Mouse (Mus musculus): ENCODE results near the gene Dpp6. TPM values are rescaled to one million over a fixed set of nuclear protein-coding genes. Genes with fewer than 3 reads are reported as not detected.

The Dpp6 gene
- total RNA-seq, 2 experiments from 2014 or later, result 4.3 to 5.5 TPM

GRCm38 (mm10) chr5:26969941-26970590 is 153.1 kb downstream of the Dpp6 start:
- no peak for DNase-seq

- DNase-seq, result no peak
Measured at GRCm38 (mm10) chr5:26973166-26973565, 156.2 kb downstream of the Dpp6 start.

- no peak for DNase-seq
Measured at GRCm38 (mm10) chr5:26979348-26979747, 162.3 kb downstream of the Dpp6 start.

- no peak for DNase-seq
Measured at GRCm38 (mm10) chr5:26979755-26980154, 162.8 kb downstream of the Dpp6 start.

GRCm38 (mm10) chr5:26985114-26985513 is 168.1 kb downstream of the Dpp6 start:
- DNase-seq, result no peak

- DNase-seq, result no peak
Measured at GRCm38 (mm10) chr5:26991587-26991986, 174.6 kb downstream of the Dpp6 start.

GRCm38 (mm10) chr5:27003537-27003936 is 186.5 kb downstream of the Dpp6 start:
- DNase-seq, result no peak

- no peak for DNase-seq
Measured at GRCm38 (mm10) chr5:27009157-27009556, 192.2 kb downstream of the Dpp6 start.

GRCm38 (mm10) chr5:27010582-27010981 is 193.6 kb downstream of the Dpp6 start:
- DNase-seq, result no peak

GRCm38 (mm10) chr5:27018314-27018956 is 201.4 kb downstream of the Dpp6 start:
- DNase-seq, result no peak

- DNase-seq, result no peak
Measured at GRCm38 (mm10) chr5:27028611-27029010, 211.6 kb downstream of the Dpp6 start.

- no peak for DNase-seq
Measured at GRCm38 (mm10) chr5:27029784-27030183, 212.8 kb downstream of the Dpp6 start.

GRCm38 (mm10) chr5:27034858-27035257 is 217.9 kb downstream of the Dpp6 start:
- DNase-seq, result no peak

- no peak for DNase-seq
Measured at GRCm38 (mm10) chr5:27035291-27035690, 218.3 kb downstream of the Dpp6 start.

- no peak for DNase-seq
Measured at GRCm38 (mm10) chr5:27035891-27036290, 218.9 kb downstream of the Dpp6 start.

GRCm38 (mm10) chr5:27037796-27038195 is 220.8 kb downstream of the Dpp6 start:
- no peak for DNase-seq

- DNase-seq, result no peak
Measured at GRCm38 (mm10) chr5:27048167-27048566, 231.2 kb downstream of the Dpp6 start.

GRCm38 (mm10) chr5:27048926-27049325 is 231.9 kb downstream of the Dpp6 start:
- no peak for DNase-seq

- peak; percentile 4 for DNase-seq
Measured at GRCm38 (mm10) chr5:27049341-27050091, 232.5 kb downstream of the Dpp6 start.

GRCm38 (mm10) chr5:27051250-27051649 is 234.2 kb downstream of the Dpp6 start:
- no peak for DNase-seq

- DNase-seq, result no peak
Measured at GRCm38 (mm10) chr5:27052441-27052840, 235.4 kb downstream of the Dpp6 start.

- DNase-seq, result no peak
Measured at GRCm38 (mm10) chr5:27056436-27056835, 239.4 kb downstream of the Dpp6 start.

- no peak for DNase-seq
Measured at GRCm38 (mm10) chr5:27060114-27060513, 243.1 kb downstream of the Dpp6 start.

Data from gastrocnemius, postnatal 10 days (tissue).